In genomic region chr2:181410760-181411473, GRCm38 (mm10) we compare ENCODE assay signal across 9 mouse cellular contexts. TPM values are rescaled to one million over a fixed set of nuclear protein-coding genes. Genes with fewer than 3 reads are reported as not detected.
DNase-seq lines count a peak whose midpoint lies in the region; ATAC-seq lines count a peak whose summit lies in the region.
"Had no signal": no experiment of that assay in that cellular context is flagged by ENCODE, and none has a peak within 500 bp of the region (broad histone marks: within the 10 kb centered on the region; RNA-seq: fewer than 3 reads in every experiment).

No protein-coding gene starts in this region.

- H3K27ac ChIP-seq in intestine, embryonic 14.5 days (ENCODE audit: low read depth): no peak overlapping the region
- peak overlapping the region; percentile 17 for H3K27ac ChIP-seq in midbrain, embryonic 11.5 days (ENCODE audit: low read depth, low read length)
- H3K27ac ChIP-seq: macrophage had no signal

- H3K4me2 ChIP-seq in intestine, embryonic 14.5 days (ENCODE audit: low read length): no peak overlapping the region
- no peak overlapping the region for H3K4me2 ChIP-seq in midbrain, embryonic 11.5 days

- DNase-seq in cerebellum, adult 11 months: peak; percentile 55
- peak; percentile 57 for DNase-seq in cerebellum, adult 9-11 months
- DNase-seq in gastrocnemius, postnatal 14 days: peak; percentile 73
- peak; percentile 75 for DNase-seq in intestine, embryonic 14.5 days (ENCODE audit: low spot score)
- peak; percentile 41 to 47 for DNase-seq in left cerebral cortex, postnatal 36 days (ENCODE audit: low spot score in 2 of 2)
- DNase-seq in midbrain, embryonic 11.5 days (ENCODE audit: low spot score, missing footprints): peak; percentile 92
- peak; percentile 24 to 37 for DNase-seq in right cerebral cortex, postnatal 36 days (ENCODE audit: low spot score in 2 of 2)

- H3K27me3 ChIP-seq in intestine, embryonic 14.5 days (replicated peaks; ENCODE audit: control insufficient read depth, insufficient read depth, low read length): no peaks in the 10 kb centered on the region
- no peaks in the 10 kb centered on the region for H3K27me3 ChIP-seq in midbrain, embryonic 11.5 days (ENCODE audit: control insufficient read depth, insufficient read depth, low read length)

- H3K4me3 ChIP-seq in intestine, embryonic 14.5 days (ENCODE audit: low read depth, low read length): no peak overlapping the region
- no peak overlapping the region for H3K4me3 ChIP-seq in midbrain, embryonic 11.5 days (ENCODE audit: low read depth, low read length)

- no peak overlapping the region for H3K9ac ChIP-seq in intestine, embryonic 14.5 days (ENCODE audit: low read length)
- H3K9ac ChIP-seq in midbrain, embryonic 11.5 days (ENCODE audit: low read length): peak overlapping the region; percentile 28; the same call in 1 of the 2 replicates

- no peaks in the 10 kb centered on the region for H3K4me1 ChIP-seq in intestine, embryonic 14.5 days (replicated peaks; ENCODE audit: control insufficient read depth, insufficient read depth, low read length)
- H3K4me1 ChIP-seq in midbrain, embryonic 11.5 days (ENCODE audit: control insufficient read depth, insufficient read depth, low read length): no peaks in the 10 kb centered on the region

- ATAC-seq in cerebellum, adult (ENCODE audit: insufficient number of reproducible peaks, low FRiP score, low TSS enrichment): no peak; the same call in 1 of the 2 replicates
- no peak for ATAC-seq in intestine, embryonic 14.5 days (replicated peaks; ENCODE audit: low FRiP score, low TSS enrichment, low read depth)
- peak; percentile 84 for ATAC-seq in midbrain, embryonic 11.5 days (ENCODE audit: low FRiP score)

- no peaks in the 10 kb centered on the region for H3K9me3 ChIP-seq in intestine, embryonic 14.5 days (ENCODE audit: control insufficient read depth, low read length)
- H3K9me3 ChIP-seq in midbrain, embryonic 11.5 days (ENCODE audit: control insufficient read depth, low read length): no peaks in the 10 kb centered on the region

- H3K36me3 ChIP-seq in intestine, embryonic 14.5 days (ENCODE audit: control insufficient read depth, insufficient read depth, low read length): no peaks in the 10 kb centered on the region
- H3K36me3 ChIP-seq in midbrain, embryonic 11.5 days (ENCODE audit: control insufficient read depth, insufficient read depth, low read length): no peaks in the 10 kb centered on the region

- 54% methylated on average over 4 of the region's 4 CpGs for WGBS in intestine, embryonic 14.5 days
- 40% methylated on average over 4 of the region's 4 CpGs for WGBS in midbrain, embryonic 11.5 days

- intact Hi-C loops in gastrocnemius, postnatal 14 days (cut with DNase I; ENCODE audit: low total_unique reads): no loop called here
- intact Hi-C loops in left cerebral cortex, postnatal 36 days (cut with DNase I): loop anchor here (2.0 to 5.0 kb wide), 3 partner anchors 46 to 186 kb away; partner anchors contain the start of genes Samd10, Tpd52l2 and Zbtb46

RNA-seq across cellular contexts. Expression of gene Lime1, which starts 31.0 kb away (rescaled TPM):
- total RNA-seq in gastrocnemius, postnatal 14 days (2021): 1 to 10 TPM; 4.4 to 4.6 TPM
- 20.5 and 22.2 TPM in 2 replicates for polyA plus RNA-seq in intestine, embryonic 14.5 days (2014; fragmentation: Nextera tagmentation; extraction: Ambion mirVana)
- 10 to 100 TPM; 30.5 to 48.6 TPM for total RNA-seq in left cerebral cortex, postnatal 36 days (2021)
- 19.7 TPM in 2 replicates for polyA plus RNA-seq in midbrain, embryonic 11.5 days (2014; fragmentation: Nextera tagmentation; extraction: Ambion mirVana)

RNA-seq across cellular contexts. Expression of gene Arfrp1, which starts 45.7 kb away (rescaled TPM):
- 10 to 100 TPM; 21.0 to 21.8 TPM for total RNA-seq in gastrocnemius, postnatal 14 days (2021)
- 50.3 and 52.6 TPM in 2 replicates for polyA plus RNA-seq in intestine, embryonic 14.5 days (2014; fragmentation: Nextera tagmentation; extraction: Ambion mirVana)
- total RNA-seq in left cerebral cortex, postnatal 36 days (2021): 10 to 100 TPM; 38.5 to 45.4 TPM
- 54.2 and 60.9 TPM in 2 replicates for polyA plus RNA-seq in midbrain, embryonic 11.5 days (2014; fragmentation: Nextera tagmentation; extraction: Ambion mirVana)

RNA-seq across cellular contexts. Expression of gene Zgpat, which starts 46.2 kb away (rescaled TPM):
- total RNA-seq in gastrocnemius, postnatal 14 days (2021): 10 to 100 TPM; 12.5 to 14.3 TPM
- 34.4 and 38.2 TPM in 2 replicates for polyA plus RNA-seq in intestine, embryonic 14.5 days (2014; fragmentation: Nextera tagmentation; extraction: Ambion mirVana)
- 10 to 100 TPM; 50.3 to 84.9 TPM for total RNA-seq in left cerebral cortex, postnatal 36 days (2021)
- 34.5 and 36.8 TPM in 2 replicates for polyA plus RNA-seq in midbrain, embryonic 11.5 days (2014; fragmentation: Nextera tagmentation; extraction: Ambion mirVana)

RNA-seq across cellular contexts. Expression of gene Zbtb46, which starts 48.3 kb away (rescaled TPM):
- total RNA-seq in gastrocnemius, postnatal 14 days (2021): 1 to 10 TPM; 5.3 to 5.7 TPM
- 9.1 and 11.1 TPM in 2 replicates for polyA plus RNA-seq in intestine, embryonic 14.5 days (2014; fragmentation: Nextera tagmentation; extraction: Ambion mirVana)
- 10 to 100 TPM; 10.3 to 12.3 TPM for total RNA-seq in left cerebral cortex, postnatal 36 days (2021)
- 16.2 and 16.5 TPM in 2 replicates for polyA plus RNA-seq in midbrain, embryonic 11.5 days (2014; fragmentation: Nextera tagmentation; extraction: Ambion mirVana)

Comparison
In these comparisons a context has a peak if more than half of its experiments do, and no peak if none do; other contexts are left out.
1. DNase-seq: peak in every context shown above with its lines; median percentile 92 in midbrain, embryonic 11.5 days; 75 in intestine, embryonic 14.5 days; 73 in gastrocnemius, postnatal 14 days; 57 in cerebellum, adult 9-11 months; 55 in cerebellum, adult 11 months; 44 in left cerebral cortex, postnatal 36 days; 30 in right cerebral cortex, postnatal 36 days.
2. RNA of gene Lime1, which starts 31.0 kb away (total RNA-seq): 30.5 to 48.6 TPM in left cerebral cortex, postnatal 36 days; 4.4 to 4.6 TPM in gastrocnemius, postnatal 14 days; every median in the first group is over 4 times any median in the second.